Mouse (Mus musculus) liver, postnatal 0 days (tissue): Measurements from ENCODE around the gene Cd48.

Source experiments
- CTCF ChIP-seq: sonication (generic); IDR thresholded peaks from 2 replicates; pipeline ENCODE4 v1.5.1; 2016; ENCODE audit warnings: antibody characterized with exemption, low read depth
- EP300 ChIP-seq: IDR thresholded peaks from 2 replicates; pipeline ENCODE4 v1.6.1; 2016; ENCODE audit warnings: antibody characterized with exemption, low read depth, mild to moderate bottlenecking

- peak; percentile 78 for TF ChIP-seq CTCF
- no peak for TF ChIP-seq EP300
Observed at GRCm38 (mm10) chr1:171698983-171699382, 17.2 kb downstream of the Cd48 start.
